Mouse (Mus musculus) right cerebral cortex, adult 18-20 months (tissue): ENCODE measurements around the gene Syt11.
"Not testable (repeated sequence)": the region's sequence is repeated elsewhere in the genome, so short reads cannot be mapped to it uniquely, and the experiment has no call there.

Experiments used
- DNase-seq: peaks from one replicate; pipeline ENCODE4 v3.0.0; 2022; ENCODE audit warnings: mixed read lengths

Syt11 gene

DNA sequence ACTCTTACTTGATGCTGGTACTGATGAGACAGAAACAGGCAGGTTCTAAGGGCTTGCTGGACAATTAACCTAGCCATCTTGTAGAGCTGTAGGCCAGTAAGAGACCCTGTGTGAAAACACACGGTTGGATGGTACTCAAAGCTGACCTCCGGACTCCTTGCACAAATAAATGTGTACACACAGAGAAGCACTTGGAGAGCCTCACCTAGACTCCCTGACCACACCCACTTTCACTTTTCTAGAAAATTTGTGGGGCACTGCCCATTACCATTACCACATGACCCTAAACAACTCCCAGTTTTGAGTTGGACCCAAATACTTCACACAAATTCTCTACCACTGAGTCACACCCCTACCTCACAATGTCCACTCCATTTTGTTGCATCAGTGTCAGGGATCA lies 38.4 kb downstream of the Syt11 start:
- DNase-seq = no peak

DNA sequence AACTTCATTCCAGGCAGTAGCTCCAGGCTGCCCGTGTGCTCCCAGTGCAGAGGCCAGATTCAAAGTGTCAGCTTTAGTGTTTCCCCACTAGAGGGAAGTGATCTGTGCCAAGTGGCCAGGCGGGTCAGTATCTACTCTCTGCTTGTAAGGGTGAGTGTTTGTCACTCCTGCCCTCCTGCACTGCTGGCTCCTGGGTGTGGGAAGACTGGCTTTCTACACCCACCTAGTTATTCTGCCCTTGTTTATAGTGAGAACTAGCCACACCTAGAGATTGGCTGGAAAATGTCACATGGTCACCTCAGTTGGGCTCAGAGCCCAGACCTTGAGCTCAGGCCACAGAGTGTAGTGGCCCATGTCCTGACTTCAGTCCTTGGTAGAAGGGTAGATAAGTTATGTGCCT lies 55.9 kb downstream of the Syt11 start:
- DNase-seq = no peak

DNA sequence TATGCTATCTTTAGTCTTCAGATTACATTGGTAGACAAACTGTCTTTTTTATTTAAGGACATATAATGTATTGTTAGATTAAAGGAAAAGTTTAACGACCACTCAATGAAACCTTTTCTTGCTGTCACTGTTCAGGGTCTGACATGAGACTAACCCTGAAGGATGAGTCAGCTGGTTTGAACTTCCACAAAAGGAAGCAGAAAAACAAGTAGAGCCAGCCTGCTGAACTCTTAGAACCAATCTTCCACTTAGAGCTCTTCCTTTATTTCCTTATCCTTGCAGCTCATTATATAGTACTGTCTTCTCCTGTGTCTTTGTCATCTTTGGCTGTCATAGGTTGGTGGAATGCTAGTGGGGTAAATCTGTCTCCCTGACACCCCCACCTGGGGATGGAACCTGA lies 57.1 kb downstream of the Syt11 start:
- DNase-seq = no peak

DNA sequence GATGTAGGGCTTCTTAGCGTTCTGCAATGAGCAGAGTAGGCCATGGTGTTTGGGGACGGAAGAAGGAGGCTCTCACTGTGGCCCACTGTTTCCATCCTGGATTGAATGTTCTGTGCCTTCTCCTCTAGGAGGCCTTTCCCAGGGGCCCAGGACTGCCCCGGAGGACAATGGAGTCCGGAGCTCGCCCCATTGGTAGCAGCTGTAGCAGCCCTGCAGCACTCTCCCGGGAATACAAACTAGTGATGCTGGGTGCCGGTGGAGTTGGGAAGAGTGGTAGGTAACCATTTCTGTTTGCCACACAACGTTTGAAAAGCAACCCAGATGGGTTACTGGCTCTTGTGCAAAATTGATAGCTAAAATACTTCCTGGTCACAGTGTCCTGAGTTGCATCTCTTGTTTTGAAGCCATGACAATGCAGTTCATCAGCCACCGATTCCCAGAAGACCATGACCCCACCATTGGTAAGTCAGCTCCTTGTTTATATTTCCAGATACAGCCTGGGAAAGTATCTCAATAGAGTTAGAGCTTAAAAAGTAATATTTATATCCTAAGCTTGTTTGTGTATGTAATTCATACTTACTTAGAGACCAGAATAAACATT lies 57.7 kb downstream of the Syt11 start:
- DNase-seq = peak; percentile 32

DNA sequence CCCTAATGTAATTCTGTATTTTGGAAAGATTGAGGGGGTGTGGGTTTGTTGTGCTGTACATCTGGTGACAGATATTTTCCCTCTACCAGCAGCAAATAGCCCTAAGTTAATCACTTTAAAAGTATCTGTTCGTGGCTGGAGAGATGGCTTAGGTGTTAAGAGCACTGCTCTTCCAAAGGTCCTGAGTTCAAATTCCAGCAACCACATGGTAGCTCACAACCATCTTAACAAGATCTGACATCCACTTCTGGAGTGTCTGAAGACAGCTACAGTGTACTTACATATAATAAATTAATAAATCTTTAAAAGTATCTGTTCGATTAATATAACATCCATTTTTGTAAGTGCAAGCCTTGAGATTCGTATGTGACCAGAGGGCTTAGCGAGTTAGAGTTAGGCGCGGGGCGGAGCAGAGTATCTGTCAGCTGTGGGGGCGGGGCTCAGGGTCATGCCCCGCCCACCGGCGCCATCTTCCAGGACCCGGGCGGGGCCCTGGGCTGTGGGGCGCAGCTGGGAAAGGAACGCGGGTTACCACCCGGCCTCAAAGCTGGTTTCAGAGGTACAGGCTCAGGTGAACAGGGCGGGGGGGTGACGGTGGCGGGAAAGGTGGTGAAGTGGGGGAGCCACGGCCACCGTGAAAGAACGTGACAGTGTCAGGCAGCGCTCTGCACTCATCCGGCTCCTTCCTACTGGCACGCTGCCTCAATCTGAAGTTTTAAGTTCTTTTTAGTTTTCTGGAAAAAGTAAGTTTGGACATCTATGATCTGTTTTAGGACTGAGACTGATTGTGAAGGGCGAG lies 58.4 kb downstream of the Syt11 start, which contains the start of gene Rit1:
Rit1 (plus strand) TSS at position 440 of the 799 bp plus-strand sequence.
- DNase-seq = peak; percentile 78

DNA sequence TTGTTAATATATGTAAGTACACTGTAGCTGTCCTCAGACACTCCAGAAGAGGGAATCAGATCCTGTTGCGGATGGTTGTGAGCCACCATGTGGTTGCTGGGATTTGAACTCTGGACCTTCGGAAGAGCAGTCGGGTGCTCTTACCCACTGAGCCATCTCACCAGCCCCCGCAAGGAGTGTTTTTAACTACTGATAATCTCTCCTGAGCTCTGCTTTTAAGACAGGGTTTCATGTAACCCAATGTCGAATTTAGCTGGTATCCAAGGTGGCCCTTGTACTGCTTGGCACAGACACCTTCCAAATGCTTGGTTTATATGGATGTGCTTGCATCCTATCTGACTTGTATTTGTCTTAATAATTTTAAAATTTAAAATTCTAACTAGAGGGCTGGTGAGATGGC lies 59.2 kb downstream of the Syt11 start:
- DNase-seq = not testable (repeated sequence)

DNA sequence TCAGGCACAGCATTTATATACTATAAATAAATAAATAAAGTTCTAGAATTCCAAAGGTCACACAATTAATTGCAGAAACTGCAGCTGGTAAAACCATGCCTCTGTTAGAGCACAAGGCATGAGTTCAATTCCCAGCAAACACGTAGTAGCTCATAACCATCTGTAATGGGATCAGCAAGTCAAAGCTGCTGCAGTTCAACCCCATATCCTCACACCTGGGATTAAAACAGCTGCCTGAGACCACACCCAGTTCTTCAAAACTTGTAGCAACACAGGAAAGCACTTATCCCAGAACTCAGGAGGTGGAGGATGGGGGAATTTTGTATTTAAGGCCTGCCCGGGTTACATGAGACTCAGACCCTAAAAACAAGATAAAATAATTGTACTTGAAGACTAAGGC lies 60.2 kb downstream of the Syt11 start:
- no peak for DNase-seq

DNA sequence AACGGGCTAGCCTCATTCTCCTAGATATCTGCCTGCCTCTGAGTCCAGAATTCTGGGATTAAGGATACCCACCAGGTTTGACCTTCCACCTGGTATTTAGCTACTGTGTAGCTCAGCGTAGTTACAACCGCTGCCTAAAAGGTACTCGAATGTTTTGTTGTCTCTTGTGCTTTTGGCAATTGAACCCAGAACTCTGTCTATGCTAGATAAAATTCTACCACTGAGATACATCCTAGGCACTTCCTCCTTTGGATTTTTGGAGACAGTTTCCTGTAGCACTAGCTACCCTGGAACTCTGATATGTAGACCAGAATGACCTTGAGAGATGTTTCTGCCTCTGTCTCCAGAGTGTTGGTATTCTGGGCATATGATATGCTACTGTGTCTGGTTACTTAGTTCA lies 61.3 kb downstream of the Syt11 start:
- DNase-seq = no peak

DNA sequence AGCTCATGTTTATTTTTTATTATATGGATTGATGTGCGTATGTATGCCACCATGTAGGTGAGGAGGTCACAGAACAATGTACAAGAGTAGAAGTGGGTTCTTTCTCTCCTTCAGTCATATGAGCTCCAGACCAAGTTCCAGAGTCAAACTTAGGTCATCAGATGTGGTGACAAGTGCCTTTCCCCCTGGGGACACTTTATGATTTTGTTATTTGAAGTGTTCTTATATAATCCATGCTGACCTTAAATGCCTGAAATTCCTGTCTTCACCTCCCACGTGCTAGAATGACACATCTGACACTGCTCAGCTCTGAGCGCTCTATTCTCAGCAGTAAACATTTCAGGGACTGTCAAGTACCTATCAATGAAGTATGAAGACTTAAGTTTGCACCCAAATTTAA lies 73.7 kb downstream of the Syt11 start:
- DNase-seq = no peak

DNA sequence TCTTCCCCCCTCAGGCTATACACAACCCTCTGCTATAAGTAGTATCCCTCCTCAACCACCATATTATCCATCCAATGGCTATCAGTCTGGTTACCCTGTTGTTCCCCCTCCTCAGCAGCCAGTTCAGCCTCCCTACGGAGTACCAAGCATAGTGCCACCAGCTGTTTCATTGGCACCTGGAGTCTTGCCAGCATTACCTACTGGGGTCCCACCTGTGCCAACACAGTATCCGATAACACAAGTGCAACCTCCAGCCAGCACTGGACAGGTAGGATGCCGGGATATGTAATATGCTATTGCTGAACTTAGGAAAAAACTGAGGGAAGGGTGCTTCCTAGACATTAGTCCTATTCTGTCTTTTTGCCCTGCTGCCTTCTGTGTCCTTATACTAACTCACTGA lies 74.7 kb downstream of the Syt11 start:
- no peak for DNase-seq

DNA sequence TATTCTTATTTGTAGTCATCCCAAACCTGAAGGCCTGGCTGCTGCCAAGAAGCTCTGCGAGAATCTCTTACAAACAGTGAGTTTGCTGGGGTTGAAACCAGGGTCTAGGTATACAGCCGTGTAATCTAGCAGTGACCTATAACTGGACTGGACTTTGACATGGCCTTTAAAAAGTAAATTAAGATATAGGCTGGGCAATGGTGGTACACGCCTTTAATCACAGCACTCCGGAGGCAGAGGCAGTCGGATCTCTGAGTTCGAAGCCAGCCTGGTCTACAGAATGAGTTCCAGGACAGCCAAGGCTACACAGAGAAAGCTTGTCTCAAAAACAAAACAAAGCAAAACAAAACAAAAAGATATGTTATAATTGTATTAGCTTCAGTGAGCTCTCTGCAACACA lies 76.1 kb downstream of the Syt11 start:
- no peak for DNase-seq

DNA sequence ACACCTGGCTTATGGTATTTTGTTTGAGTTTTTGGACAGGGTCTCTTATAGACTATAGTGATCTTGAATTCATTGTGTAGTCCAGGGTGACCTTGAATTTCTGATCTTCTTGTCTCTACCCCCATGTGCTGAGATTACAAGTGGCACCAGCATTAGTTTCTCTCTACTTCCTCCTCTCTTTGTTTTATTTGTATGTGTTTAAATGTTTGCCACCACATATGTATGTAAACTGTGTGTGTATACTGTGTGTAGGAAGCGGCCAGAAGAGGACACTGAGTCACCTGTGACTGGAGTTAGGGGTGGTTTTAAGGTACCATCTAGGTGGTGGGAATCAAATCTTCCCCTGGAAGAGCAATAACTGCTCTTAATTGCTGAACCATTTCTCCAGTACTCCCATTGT lies 76.9 kb downstream of the Syt11 start:
- no peak for DNase-seq

DNA sequence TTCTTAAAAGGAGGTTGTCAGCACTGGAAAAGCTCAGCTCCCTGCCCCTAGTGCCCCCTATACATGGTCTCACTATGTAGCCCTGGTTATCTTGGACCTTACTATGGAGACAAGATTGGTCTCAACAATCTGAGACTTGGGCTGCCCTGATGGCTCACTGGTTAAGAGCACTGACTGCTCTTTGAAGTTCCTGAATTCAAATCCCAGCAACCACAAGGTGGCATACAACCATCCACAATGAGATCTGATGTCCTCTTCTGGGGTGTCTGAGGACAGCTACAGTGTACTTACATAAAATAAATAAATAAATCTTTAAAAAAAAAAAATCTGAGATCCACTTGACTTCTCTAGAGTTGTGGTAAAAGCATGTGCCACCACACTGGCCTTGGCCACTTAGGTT lies 79.4 kb downstream of the Syt11 start:
- DNase-seq = no peak
